17 mouse cellular contexts compared by ENCODE assay signal in genomic region chr1:78201251-78202010, GRCm38 (mm10). TPM values are rescaled to one million over a fixed set of nuclear protein-coding genes. Genes with fewer than 3 reads are reported as not detected.
DNase-seq lines count a peak whose midpoint lies in the region; ATAC-seq lines count a peak whose summit lies in the region.
"Had no signal": no experiment of that assay in that cellular context is flagged by ENCODE, and none has a peak within 500 bp of the region (broad histone marks: within the 10 kb centered on the region; RNA-seq: fewer than 3 reads in every experiment).

No protein-coding gene starts in this region.

- H3K9me3 ChIP-seq in embryonic facial prominence, embryonic 11.5 days (replicated peaks; ENCODE audit: control insufficient read depth, low read length), result no peaks in the 10 kb centered on the region
- no peaks in the 10 kb centered on the region for H3K9me3 ChIP-seq in hindbrain, embryonic 16.5 days (ENCODE audit: control insufficient read depth, low read length)
- no peaks in the 10 kb centered on the region for H3K9me3 ChIP-seq in neural tube, embryonic 11.5 days (ENCODE audit: control insufficient read depth, low read length)
- H3K9me3 ChIP-seq: liver, embryonic 15.5 days had no signal

- peak; percentile 36 to 39 for DNase-seq in cerebellum, postnatal 10 days
- DNase-seq in cerebellum, postnatal 4 days (ENCODE audit: low spot score in 2 of 2), result no peak
- DNase-seq in embryonic facial prominence, embryonic 11.5 days (ENCODE audit: low spot score), result no peak
- DNase-seq in neural tube, embryonic 11.5 days (ENCODE audit: low spot score), result peak; percentile 58
- DNase-seq in right cerebral cortex, postnatal 25 days, result no peak
- DNase-seq in cerebellum, postnatal 36 days, result no peak
- DNase-seq: cerebellum, adult 11 months; heart, postnatal 36 days; layer of hippocampus, adult 9-11 months; left cerebral cortex, postnatal 4 days; lung, postnatal 36 days had no signal

- peaks cover 4% of the 10 kb centered on the region; the same call in 1 of the 2 replicates for H3K4me1 ChIP-seq in embryonic facial prominence, embryonic 11.5 days (ENCODE audit: control insufficient read depth, insufficient read depth, low read length)
- H3K4me1 ChIP-seq in hindbrain, embryonic 16.5 days (ENCODE audit: control insufficient read depth, insufficient read depth, low read depth, low read length), result peaks cover 4% of the 10 kb centered on the region; the same call in 1 of the 2 replicates
- H3K4me1 ChIP-seq in neural tube, embryonic 11.5 days (ENCODE audit: control insufficient read depth, insufficient read depth, low read length), result peaks cover 18% of the 10 kb centered on the region

- H3K27ac ChIP-seq in embryonic facial prominence, embryonic 11.5 days (replicated peaks; ENCODE audit: low read depth, low read length), result no peak overlapping the region
- peak overlapping the region; percentile 8; the same call in 1 of the 2 replicates for H3K27ac ChIP-seq in hindbrain, embryonic 16.5 days (ENCODE audit: low read depth, low read length)
- H3K27ac ChIP-seq in neural tube, embryonic 11.5 days (ENCODE audit: low read depth, low read length), result peak overlapping the region; percentile 58
- H3K27ac ChIP-seq: kidney, postnatal 0 days; liver, embryonic 15.5 days had no signal

- no peak for ATAC-seq in embryonic facial prominence, embryonic 11.5 days (replicated peaks; ENCODE audit: insufficient number of reproducible peaks, low FRiP score, low TSS enrichment, low read depth)
- no peak for ATAC-seq in hindbrain, embryonic 16.5 days
- no peak for ATAC-seq in neural tube, embryonic 11.5 days (ENCODE audit: insufficient read depth, low FRiP score, low TSS enrichment)
- ATAC-seq in megakaryocyte progenitor cell, adult 5-6 weeks (replicated peaks; ENCODE audit: poor library complexity), result no peak

- no peaks in the 10 kb centered on the region for H3K36me3 ChIP-seq in embryonic facial prominence, embryonic 11.5 days (replicated peaks; ENCODE audit: control insufficient read depth, insufficient read depth, low read depth, low read length)
- no peaks in the 10 kb centered on the region for H3K36me3 ChIP-seq in hindbrain, embryonic 16.5 days (ENCODE audit: control insufficient read depth, insufficient read depth, low read length)
- no peaks in the 10 kb centered on the region for H3K36me3 ChIP-seq in neural tube, embryonic 11.5 days (ENCODE audit: control insufficient read depth, insufficient read depth, low read length)
- H3K36me3 ChIP-seq: liver, embryonic 15.5 days had no signal

- peak overlapping the region; percentile 29 for H3K4me2 ChIP-seq in embryonic facial prominence, embryonic 11.5 days (ENCODE audit: low read depth, low read length)
- peak overlapping the region; percentile 40 for H3K4me2 ChIP-seq in hindbrain, embryonic 16.5 days (ENCODE audit: low read length)
- H3K4me2 ChIP-seq in neural tube, embryonic 11.5 days (ENCODE audit: low read depth), result peak overlapping the region; percentile 78
- H3K4me2 ChIP-seq: liver, embryonic 15.5 days had no signal

- peak overlapping the region; percentile 12; the same call in 1 of the 2 replicates for H3K4me3 ChIP-seq in embryonic facial prominence, embryonic 11.5 days (ENCODE audit: low read depth, low read length)
- H3K4me3 ChIP-seq in hindbrain, embryonic 16.5 days (ENCODE audit: low read length), result peak overlapping the region; percentile 20
- H3K4me3 ChIP-seq in neural tube, embryonic 11.5 days (ENCODE audit: low read depth, low read length), result peak overlapping the region; percentile 34
- H3K4me3 ChIP-seq: liver, embryonic 15.5 days had no signal

- under 1% methylated on average over 28 of the region's 28 CpGs for WGBS in embryonic facial prominence, embryonic 11.5 days
- WGBS in hindbrain, embryonic 16.5 days, result 2% methylated on average over 28 of the region's 28 CpGs
- WGBS in neural tube, embryonic 11.5 days, result 1% methylated on average over 28 of the region's 28 CpGs

- no peak overlapping the region; the same call in none of the 2 replicates for H3K9ac ChIP-seq in embryonic facial prominence, embryonic 11.5 days (replicated peaks; ENCODE audit: low read length)
- H3K9ac ChIP-seq in hindbrain, embryonic 16.5 days (ENCODE audit: low read depth, low read length), result 0 out of 2 replicates have a peak overlapping the region, but pooled peaks have one; percentile 33
- H3K9ac ChIP-seq in neural tube, embryonic 11.5 days (ENCODE audit: low read length), result peak overlapping the region; percentile 46
- H3K9ac ChIP-seq: liver, embryonic 15.5 days had no signal

- peaks cover 76% of the 10 kb centered on the region for H3K27me3 ChIP-seq in embryonic facial prominence, embryonic 11.5 days (ENCODE audit: control insufficient read depth, insufficient read depth, low read length)
- peaks cover 48% of the 10 kb centered on the region for H3K27me3 ChIP-seq in hindbrain, embryonic 16.5 days (replicated peaks; ENCODE audit: control insufficient read depth, insufficient read depth, low read length)
- peaks cover 87% of the 10 kb centered on the region for H3K27me3 ChIP-seq in neural tube, embryonic 11.5 days (ENCODE audit: control insufficient read depth, insufficient read depth, low read length)

RNA-seq across cellular contexts. Expression of gene Pax3, which starts 4.5 kb away (rescaled TPM):
- polyA plus RNA-seq in embryonic facial prominence, embryonic 11.5 days (2014; fragmentation: Nextera tagmentation; extraction: Ambion mirVana), result 16.2 and 17.3 TPM in 2 replicates
- polyA plus RNA-seq in hindbrain, embryonic 16.5 days (2015; fragmentation: Nextera tagmentation; extraction: Ambion mirVana), result 11.7 and 12.5 TPM in 2 replicates
- 36.2 and 42.8 TPM in 2 replicates for polyA plus RNA-seq in neural tube, embryonic 11.5 days (2014; fragmentation: Nextera tagmentation; extraction: Ambion mirVana)
- total RNA-seq in megakaryocyte progenitor cell, adult 5-6 weeks (2015), result not detected in 2 replicates
- not detected in 2 replicates for total RNA-seq in megakaryocyte progenitor cell, adult 5-6 weeks (2017)
- total RNA-seq: heart, adult 8-10 months; heart, postnatal 36 days; left cerebral cortex, postnatal 4 days had no signal
- polyA plus RNA-seq: frontal cortex, adult 2 months; kidney, postnatal 0 days had no signal

Comparison
In these comparisons a context has a peak if more than half of its experiments do, and no peak if none do; other contexts are left out.
1. DNase-seq: peak in cerebellum, postnatal 10 days (2 of 2) and neural tube, embryonic 11.5 days (single experiment); none in cerebellum, postnatal 4 days (0 of 2), embryonic facial prominence, embryonic 11.5 days (single experiment), right cerebral cortex, postnatal 25 days (single experiment) and cerebellum, postnatal 36 days (0 of 2).
2. Peak in every context shown above with its lines, with median percentiles within 50 percentile points of each other: H3K4me2 ChIP-seq and H3K4me3 ChIP-seq.